Mouse (Mus musculus) adrenal gland, adult 2 months (tissue): Measurements from ENCODE around the gene Leng1. TPM values are rescaled to one million over a fixed set of nuclear protein-coding genes. Genes with fewer than 3 reads are reported as not detected.

Source experiments
- DNase-seq: peaks from one replicate; pipeline ENCODE4 v3.0.0; 2021
- polyA plus RNA-seq: library from polyadenylated mRNA; depleted of rRNA; stranded (reverse); fragments of >200 nt; gene quantifications from 2 replicates; pipeline ENCODE4 v1.2.3, GENCODE M21; 2012
- total RNA-seq, 2 experiments: library from RNA; stranded (reverse); gene quantifications; 2 replicates each; pipeline ENCODE4 v1.2.3; 2021

Gene Leng1
- total and polyA plus RNA-seq, 3 experiments = 2.9 to 14.4 (median 13.2) TPM

GRCm38 (mm10) chr7:3692382-3692986 lies 26.8 kb upstream of the Leng1 start, which contains the start of gene Tsen34:
TSS of gene Tsen34 (plus strand) at chr7:3692863.
- no peak for DNase-seq

GRCm38 (mm10) chr7:3691919-3692318 lies 26.3 kb upstream of the Leng1 start:
- no peak for DNase-seq

GRCm38 (mm10) chr7:3685400-3686187 lies 20.0 kb upstream of the Leng1 start:
- no peak for DNase-seq

DNA sequence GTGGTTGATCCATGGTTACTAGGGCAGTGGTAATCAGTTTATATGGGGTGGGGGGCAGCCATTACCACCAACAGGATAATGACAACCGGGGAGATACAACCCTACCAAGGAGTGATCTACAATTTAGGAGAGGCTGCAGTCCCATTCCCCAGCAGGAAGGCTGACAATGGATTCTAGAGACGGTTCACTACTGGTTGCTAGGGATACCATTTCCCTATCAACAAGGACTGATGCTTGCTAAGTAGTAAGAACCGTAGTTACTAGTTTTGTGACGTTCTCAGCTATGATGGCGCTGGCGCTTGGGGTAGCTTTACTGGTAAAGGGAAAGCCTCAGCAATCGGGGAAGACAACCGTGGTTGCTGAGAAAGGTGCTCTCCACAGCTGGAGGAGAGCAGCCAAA lies 19.1 kb upstream of the Leng1 start:
- DNase-seq = no peak

GRCm38 (mm10) chr7:3683908-3684550 lies 18.4 kb upstream of the Leng1 start:
- DNase-seq = no peak

GRCm38 (mm10) chr7:3677342-3677741 lies 11.7 kb upstream of the Leng1 start, which contains the start of gene Tmc4:
TSS of gene Tmc4 (minus strand) at chr7:3677553.
- no peak for DNase-seq

GRCm38 (mm10) chr7:3676371-3676770 lies 10.7 kb upstream of the Leng1 start:
- DNase-seq = no peak

GRCm38 (mm10) chr7:3675228-3675548 lies 9.5 kb upstream of the Leng1 start:
- DNase-seq = no peak

GRCm38 (mm10) chr7:3674507-3675227 lies 9.0 kb upstream of the Leng1 start:
- peak; percentile 82 for DNase-seq

DNA sequence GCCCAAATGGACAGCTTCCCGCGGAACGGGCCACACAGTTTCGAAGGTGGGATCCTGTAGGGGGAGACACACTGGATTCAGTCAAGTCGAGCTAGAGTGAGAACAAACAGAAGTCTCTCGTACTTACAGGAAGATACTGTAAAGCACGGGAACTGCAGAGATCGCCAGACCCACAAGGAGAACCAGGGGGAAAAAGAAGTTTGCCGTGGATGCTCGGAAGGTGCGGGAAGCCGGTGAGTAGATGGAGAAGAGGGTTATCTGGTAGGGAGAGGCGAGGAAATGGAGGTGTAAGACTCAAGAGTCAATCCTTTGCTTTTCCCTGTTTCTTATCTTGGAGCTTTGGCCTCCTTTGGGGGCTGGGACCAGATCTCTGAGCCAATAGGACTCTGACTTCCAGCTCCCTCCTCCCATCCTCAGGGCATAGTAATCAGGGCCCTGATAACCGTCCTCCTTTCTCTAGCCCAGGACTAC lies 1.3 kb upstream of the Leng1 start:
- peak; percentile 57 for DNase-seq

- no peak for DNase-seq
Measured at GRCm38 (mm10) chr7:3664524-3665214, 971 bp downstream of the Leng1 start.

DNA sequence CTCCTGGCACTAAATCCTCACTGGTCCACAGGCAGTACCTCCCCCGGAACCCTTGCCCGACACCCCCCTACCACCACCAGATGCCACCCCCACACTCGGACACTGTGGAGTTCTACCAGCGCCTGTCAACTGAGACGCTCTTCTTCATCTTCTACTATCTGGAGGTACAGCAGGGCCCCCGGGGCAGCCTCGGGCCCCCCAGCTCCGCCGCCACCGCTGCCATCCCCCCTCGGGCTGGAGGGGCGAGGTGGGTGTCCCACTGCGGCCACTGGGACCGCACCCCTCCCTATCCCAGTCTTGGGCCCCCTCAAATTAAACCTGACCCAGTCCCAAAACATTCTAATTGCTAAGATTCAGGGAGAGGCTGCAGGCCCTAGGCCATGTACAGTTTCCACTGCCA lies 7.1 kb downstream of the Leng1 start:
- DNase-seq = no peak

DNA sequence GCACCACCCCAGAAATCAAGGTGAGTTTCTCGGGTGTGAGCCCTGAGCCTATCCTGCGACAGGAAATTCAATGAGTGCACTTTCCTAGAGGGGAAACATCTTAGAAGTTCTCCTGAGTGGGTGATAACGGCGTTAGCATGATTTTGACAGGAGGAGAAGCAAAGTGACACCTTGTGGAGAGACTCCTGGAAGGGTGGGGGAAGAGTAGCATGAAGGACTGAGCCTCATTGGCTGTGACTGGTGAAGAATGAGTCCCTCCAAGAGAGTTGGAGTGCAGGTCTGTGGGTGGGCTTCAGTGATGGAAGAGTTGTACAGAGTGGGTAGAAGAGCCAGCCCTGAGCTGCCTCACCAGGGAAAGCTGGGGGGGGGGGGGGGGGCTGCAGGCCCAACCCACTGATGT lies 8.7 kb downstream of the Leng1 start:
- DNase-seq = no peak

DNA sequence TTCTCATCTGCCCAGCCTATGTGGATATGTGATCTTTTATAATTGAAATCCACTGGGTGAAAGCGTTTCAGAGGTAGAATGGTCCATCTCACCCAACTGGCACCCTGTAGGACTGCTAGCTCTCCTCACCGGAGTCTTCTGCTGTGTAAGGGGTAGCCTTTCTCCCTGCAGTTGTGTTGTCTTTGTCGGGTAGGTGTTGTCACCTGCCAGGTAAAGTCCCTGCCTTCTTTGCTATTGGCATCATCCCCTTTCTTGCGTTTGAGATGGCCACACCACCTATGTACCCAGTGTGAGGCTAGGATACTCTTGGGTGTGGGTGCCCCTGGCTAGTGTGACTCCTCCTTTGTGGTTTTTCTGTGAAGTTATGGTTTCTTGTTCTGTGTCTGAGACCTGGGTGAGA lies 19.0 kb downstream of the Leng1 start:
- DNase-seq = no peak

DNA sequence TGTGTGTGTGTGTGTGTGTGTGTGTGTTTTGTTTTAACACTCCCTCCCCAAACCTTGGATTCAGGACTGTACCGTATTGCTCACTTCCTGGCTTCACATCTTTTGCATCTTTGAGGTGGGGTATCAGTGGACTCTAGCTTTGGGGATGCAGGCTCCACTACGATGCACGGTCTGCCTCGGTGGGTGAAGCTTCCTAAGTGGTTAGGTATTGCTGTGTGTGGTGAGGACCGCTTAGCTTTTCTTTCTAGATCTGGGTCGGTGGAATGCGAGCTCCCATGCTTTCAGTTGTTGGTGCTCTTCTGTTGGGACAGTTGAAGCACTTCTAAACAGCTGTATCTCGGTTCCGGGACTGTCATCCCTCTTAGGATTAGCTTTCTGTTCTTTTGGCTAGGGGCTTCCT lies 19.5 kb downstream of the Leng1 start:
- DNase-seq = no peak

GRCm38 (mm10) chr7:3645488-3646025 lies 20.1 kb downstream of the Leng1 start:
- DNase-seq = no peak

DNA sequence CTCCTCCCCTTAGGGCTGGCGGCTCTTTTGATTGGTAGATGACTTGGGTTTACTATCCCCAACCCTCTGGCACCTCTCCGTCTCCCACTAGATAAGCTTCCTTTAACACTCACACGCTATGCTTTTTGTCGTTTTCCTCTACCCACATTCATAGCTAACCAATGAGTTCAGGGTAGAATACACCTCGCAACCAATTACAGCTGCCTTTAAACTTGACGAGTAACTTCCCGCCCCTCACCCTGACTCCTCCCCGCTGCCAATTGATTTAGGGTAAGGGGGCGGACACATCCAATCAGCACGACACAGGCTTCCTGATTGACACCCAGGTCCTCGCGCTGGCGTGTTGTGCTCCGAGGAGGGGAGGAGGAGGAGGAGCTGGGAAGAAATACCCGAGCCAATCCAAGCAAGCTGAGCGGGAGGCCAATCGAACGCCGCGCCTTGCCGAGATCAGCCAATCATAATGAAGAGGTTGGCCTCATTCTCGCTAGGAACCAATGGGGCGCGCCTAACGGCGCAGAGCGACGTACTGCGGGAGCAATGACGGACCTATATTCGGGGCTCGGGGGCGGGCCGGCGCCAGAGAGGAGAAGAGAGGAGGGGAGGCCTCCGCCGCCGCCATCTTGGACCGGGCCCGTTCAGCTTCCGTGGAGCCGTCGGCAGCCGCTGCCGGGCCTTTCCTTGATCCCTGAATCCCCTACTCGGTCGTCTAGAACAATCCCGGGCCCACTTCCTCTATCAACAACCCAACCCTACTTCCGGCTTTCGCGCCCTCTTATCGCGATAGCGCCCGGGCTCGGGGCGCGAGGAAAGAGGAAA lies 20.8 kb downstream of the Leng1 start, which contains the start of gene Cnot3:
Cnot3 (plus strand) TSS at position 597 of the 816 bp plus-strand sequence.
- peak; percentile 99 for DNase-seq

DNA sequence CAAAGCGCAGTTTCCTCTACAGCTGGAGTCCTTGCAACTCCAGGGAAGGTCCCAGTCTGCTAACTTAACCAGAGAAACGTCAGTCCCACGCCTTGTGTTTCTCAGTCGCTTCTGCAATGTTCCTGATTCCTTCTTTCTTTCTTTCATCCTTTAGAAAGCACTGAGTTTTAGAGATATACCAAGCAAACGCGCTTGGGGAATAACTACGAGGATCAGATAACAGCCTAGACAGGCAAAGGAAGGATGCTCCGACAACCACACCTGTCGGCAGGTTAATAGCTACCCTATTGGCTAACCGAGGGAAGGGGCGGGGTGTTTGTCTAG lies 21.3 kb downstream of the Leng1 start:
- DNase-seq = no peak

DNA sequence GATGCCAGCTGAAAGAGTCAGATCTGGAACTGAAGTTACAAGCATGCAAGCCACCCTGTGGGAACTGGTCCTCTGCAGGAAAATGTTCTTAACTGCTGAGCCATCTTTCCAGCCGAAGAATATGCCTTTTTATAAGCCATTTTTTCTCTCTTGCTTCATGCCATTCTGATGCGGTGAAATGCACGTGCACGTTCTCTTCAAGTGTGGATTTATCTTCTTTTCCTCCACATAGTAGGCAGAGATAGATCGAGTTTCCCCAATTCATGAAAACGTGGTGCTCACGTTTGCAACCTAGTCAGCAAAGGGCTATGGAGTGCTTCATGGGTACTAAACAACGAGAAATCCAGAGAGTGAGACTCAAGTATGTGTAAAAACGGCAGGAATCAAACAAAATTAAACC lies 21.8 kb downstream of the Leng1 start:
- DNase-seq = no peak

GRCm38 (mm10) chr7:3643412-3643811 lies 22.2 kb downstream of the Leng1 start:
- no peak for DNase-seq

DNA sequence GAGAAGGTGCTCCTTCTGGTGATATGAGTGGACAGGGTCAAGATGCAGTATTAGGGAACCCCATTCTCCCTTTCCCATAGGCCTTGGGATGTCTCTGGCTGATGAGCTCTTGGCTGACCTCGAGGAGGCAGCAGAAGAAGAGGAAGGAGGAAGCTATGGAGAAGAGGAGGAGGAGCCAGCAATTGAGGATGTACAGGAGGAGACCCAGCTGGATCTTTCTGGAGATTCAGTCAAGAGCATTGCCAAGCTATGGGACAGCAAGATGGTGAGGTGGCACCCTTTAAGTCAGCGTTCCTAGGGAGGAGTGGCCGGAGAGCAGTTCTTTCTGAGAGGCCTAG lies 35.2 kb downstream of the Leng1 start:
- no peak for DNase-seq
